Mouse (Mus musculus) right cerebral cortex, postnatal 25 days (tissue): Measurements from ENCODE around the gene Pfkfb2.
"Not testable (repeated sequence)": the region's sequence is repeated elsewhere in the genome, so short reads cannot be mapped to it uniquely, and the experiment has no call there.

ENCODE experiments used
- DNase-seq: peaks from one replicate; pipeline ENCODE4 v3.0.0; 2022

Pfkfb2 gene

DNA sequence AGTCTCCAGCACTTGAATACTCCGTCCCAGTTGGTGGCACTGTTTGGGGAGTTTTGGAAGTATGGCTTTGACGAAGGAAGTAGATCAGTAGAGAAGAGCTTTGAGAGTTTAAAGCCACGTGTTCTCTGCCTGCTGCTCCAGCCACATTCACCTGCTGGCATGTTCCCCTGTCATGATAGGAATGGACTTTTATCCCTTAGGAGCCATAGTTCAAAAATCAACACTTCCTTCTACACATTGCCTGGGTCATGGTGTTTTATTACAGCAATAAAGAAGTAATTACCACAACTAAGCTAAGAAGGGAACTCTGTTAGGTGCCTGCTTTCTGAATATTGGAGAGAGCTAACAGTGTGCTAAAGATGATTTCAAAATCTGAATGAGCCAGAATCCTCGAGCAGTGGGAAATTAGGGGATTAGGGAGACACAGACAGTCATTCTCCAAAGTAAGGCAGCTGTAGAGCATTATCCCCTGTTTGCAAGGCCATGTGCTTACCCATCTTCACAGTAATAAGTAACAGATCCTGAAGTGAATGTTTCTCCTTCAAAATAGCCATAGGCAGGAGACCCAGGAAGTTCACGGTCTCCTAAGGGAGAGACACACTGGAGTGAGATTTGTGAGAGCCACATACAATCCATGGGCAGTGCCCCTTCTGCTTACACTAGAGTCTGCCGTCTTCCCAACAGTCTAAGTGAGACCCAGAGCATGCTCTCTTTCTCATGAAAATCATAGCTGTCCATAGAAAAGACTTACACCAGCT is 47.2 kb downstream of the Pfkfb2 start:
- DNase-seq = no peak

DNA sequence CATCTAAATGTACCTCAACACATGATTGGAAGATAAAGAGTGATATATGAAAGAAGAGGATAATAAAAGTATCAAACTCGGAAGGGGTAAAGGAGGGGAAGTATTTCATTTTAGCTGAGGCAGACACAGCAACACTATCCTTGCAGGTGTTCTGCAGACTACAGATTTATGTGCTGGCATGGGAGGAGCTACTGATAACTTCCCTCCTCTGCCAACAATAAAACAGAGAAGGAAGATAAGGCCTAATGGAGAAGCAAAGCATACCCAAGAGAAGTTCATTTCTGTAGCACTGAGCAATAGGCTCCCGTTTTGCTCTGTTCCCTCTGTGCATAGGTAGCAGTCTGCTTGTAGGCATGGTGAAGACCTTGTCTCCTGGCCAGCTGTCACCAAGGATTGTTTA is 48.0 kb downstream of the Pfkfb2 start:
- DNase-seq = no peak

DNA sequence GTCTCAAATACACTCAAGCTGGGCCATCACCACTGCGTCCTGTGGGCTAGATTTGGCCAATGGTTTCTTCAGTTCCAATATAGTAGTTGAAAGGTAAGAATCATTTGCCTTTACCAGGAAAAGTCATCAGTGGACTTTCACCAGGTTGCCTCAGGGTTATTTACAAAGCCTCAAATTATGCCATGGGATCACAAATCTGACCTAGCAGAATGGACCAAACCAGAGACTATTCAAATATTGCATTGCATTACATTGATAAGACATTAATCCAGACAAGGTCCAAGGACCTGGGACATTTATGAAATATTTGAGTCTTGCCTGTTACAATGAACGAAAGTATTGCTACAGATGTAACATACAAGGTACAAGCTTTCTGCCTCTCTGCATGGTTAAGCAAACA is 50.5 kb downstream of the Pfkfb2 start:
- no peak for DNase-seq

DNA sequence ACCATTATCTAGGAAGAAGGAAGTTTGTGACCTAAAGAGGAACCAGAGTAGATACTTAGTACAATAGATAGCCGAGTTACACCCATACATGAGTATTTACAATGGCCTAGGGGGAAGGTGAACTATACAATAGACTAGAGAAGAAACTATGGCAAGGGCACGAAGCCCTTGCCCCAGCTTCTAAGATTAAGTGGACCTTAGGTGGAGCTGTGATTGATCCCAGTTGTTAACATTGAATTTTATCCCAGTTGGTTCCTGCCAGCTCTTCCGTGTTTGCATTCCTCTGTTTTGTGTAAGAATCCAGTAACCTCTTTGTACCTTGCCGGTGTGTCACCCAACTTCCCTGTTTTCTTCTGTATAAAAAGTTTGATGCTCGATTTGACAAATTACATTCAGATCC is 65.5 kb downstream of the Pfkfb2 start:
- not testable (repeated sequence) for DNase-seq

DNA sequence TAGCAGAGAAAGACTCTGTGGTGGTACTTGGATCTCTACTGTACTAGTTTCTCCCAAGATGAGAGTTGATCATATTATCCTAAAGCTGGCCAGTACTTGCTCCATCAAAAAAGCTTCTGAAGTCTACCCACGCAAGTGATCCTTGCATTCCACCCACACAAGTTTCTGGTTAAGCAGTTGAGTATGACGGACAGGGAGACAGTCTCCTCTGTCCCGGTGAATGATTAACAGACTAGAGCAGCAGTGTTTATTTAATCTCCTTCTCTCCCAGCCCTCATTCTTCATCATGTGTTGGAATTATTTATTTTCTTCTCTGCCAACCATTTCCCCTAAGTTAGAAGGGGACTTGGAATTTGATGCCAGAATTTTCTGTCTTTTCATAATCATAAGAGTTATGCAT is 67.6 kb downstream of the Pfkfb2 start, which contains the start of gene C4bp:
C4bp (minus strand) TSS at position 179 of the 400 bp plus-strand sequence.
- no peak for DNase-seq

DNA sequence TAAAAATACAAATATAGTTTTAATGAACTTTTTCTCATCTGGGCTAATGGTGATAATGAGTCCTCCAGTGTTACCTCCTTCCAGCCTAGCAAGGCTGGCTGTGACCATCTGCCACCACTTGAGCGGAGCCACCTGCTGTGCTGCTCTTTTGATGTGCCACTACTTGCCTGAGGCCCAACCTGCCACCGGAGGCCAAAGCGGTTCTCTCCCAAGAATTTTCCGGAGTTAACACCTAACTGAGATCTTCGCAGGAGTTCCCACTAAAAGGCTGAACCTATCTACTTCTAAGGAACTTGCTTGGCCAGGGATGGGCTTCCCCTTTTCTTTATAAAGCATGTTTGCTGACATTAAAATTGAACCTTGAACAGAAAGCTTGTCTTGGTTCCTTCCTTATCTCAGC is 69.4 kb downstream of the Pfkfb2 start:
- DNase-seq = not testable (repeated sequence)

DNA sequence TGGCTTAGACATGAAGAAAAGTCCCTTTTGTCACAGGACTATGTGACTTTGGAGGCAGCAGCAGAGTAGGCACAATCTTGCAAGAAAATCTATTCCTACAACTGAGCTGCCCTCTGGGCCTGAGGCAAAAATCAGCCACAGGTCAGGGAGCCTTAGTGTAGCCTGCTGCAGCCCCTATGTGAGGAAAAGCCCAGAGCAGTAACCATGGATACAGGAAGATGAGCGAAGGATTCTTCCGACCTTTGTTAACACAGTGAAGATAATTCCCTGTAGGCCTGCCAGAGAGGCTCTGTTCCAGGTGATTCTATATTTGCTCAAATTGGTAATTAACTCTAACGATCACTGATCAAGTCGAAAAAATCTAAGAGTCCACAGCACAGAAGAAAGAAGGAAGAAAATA is 85.0 kb downstream of the Pfkfb2 start:
- no peak for DNase-seq

DNA sequence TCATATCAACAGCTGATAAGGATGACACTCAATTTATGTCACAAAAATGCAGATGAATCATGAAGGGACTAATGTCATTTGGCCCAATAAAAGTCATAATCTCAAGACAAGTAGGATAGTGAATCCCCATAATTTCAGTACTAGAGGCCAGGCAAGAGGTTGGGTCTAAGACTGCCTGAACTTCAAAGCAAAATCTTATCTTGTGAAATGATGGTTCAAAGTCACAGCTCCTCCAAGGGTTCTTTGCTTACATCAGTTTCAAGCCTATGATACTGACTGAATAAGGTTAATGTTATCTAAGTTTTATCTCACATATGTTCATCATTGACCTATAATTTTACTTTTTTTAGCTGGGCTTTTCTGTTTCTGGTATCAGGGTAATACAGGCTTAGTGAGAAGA is 88.1 kb downstream of the Pfkfb2 start:
- no peak for DNase-seq
